Mouse (Mus musculus) CD4-positive, CD25-positive, alpha-beta regulatory T cell, adult 4 months (primary cell): ENCODE data around the gene Cep170b. TPM values are rescaled to one million over a fixed set of nuclear protein-coding genes. Genes with fewer than 3 reads are reported as not detected.

Experiments used
- ATAC-seq: one replicate; pipeline ENCODE4 v1.8.0; 2017
- polyA plus RNA-seq, 2 experiments: library from polyadenylated mRNA; unstranded; fragments of 100-300 nt; shearing (Covaris generic); gene quantifications; one replicate each; pipeline ENCODE4 v1.2.1; 2017

Gene Cep170b
- polyA plus RNA-seq, 2 experiments from 2014 or later: 2.4 to 4.9 TPM

- no peak for ATAC-seq
Observed at GRCm38 (mm10) chr12:112737081-112737480, 16.8 kb downstream of the Cep170b start.

DNA sequence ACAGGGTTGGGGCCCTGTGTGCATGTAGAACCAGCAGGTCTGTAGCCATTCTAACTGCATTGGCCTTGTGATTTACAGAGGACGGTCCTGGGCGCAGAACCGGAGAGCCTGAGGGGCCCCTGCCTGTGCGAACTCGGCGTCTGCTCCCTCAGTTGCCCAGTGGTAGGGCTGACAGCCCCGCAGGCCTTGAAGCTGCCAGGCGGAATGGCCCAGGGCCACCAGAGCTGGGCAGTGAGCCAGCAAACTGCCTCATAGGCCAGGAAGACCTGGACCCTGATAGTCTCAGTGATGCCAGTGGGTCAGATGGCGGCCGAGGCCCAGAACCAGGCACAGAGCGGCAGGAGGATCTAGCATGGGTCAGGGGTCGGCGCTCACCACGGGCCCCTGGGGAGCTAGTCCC lies 17.5 kb downstream of the Cep170b start:
- no peak for ATAC-seq

DNA sequence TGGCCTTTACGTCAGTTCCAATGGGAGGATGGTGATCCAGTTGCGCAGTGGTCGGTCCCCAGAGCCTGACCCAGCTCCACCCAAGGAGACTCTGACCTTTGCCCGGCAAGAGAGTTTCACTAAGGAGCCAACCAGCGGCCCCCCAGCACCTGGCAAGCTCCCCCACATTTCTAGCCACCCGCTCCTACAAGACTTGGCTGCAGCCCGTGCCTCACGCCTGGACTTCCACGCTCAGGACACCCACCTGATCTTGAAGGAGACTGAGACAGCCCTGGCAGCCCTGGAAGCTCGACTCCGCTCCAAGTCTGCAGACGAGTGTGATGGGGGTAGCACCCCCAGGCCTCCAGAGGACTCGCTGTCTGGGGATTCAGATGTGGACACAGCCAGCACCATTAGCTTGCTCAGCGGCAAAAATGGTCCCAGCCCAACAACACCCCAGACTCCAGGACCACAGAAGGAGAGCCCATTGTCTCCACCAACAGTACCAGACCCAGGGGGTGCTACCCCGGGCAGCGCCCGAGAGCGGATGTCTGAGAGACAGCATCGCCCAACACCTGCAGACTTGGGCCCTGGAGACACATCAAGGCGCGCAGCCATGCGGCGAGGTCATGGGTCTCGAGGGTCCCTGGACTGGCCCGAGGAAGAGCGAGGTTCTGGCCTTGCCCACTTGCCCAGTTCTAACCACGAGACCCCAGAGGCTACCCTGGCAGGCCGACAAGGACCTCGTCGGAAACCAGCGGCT lies 18.2 kb downstream of the Cep170b start:
- no peak for ATAC-seq

- ATAC-seq: no peak
Observed at GRCm38 (mm10) chr12:112739023-112739568, 18.8 kb downstream of the Cep170b start.

GRCm38 (mm10) chr12:112742768-112743167 lies 22.5 kb downstream of the Cep170b start:
- peak; percentile 35 for ATAC-seq

- ATAC-seq: peak; percentile 93
Observed at GRCm38 (mm10) chr12:112743168-112743975, 23.1 kb downstream of the Cep170b start.

DNA sequence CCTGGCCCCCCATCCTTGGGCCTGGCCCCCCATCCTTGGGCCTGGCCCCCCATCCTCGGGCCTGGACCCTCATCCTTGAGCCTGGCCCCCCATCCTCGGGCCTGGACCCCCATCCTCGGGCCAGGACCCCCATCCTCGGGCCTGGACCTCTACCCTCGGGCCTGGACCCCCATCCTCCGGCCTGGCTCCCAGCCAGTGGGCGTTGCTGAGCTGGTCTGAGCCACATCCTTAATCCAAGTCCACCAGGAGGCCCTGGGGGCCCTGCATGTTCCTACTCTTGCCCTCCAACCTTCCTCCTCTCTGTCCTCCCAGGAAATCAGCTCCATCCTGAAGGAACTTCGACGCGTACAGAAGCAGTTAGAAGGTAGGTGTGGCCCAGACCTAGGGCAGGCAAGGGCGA lies 24.0 kb downstream of the Cep170b start:
- ATAC-seq: no peak

DNA sequence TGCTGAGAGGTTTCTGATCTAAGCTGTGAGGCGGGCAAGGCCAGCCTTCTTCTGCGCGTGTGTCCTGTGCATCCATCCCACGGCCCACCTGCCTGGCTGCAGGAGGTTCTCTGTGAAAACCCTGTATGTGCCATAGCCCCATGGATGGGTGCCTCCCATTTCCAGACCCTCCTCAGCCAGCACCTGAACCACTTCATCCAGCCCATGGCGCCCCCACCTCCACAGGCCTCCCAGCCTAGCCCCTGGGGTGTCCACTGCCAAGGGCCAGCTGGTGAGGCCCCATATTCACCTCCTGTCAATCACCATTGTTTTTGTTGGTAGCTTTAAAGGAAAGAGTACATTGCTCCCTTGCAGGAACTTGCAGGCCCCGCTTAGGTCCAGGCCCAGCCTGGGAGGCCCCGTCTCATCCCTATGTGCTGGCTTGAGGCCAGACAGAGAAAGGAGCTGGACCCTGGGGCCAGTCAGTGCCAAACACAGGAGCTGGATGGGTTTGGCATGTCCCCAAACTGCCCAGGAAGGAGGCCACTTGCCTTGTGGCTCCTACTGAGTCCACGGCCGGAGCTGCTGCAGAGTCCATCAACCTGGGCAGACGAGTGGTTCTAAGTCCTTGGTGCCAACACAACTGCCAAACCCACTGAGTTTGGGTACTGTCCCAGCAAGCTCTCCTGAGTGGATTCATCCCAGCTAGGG lies 24.8 kb downstream of the Cep170b start:
- ATAC-seq: no peak

DNA sequence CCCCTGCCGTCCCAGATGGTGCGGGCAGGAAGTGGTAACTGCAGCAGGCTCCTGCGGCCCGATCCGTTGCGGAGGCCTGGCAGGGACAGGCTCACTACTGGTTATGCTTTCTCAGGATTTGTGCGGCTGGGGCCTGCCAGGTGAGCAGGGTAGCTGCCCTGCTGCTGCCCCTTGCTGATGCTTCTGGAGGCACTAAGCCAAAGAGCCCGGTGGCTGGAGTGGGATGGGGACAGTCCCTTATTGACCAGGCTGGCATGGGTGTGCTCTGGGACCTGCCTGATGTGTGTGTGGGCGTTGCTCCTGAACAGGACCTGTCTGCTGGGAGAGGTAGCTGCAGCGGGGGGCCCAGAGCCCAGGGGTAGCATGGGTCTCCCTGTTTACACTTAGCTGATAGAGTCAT lies 25.5 kb downstream of the Cep170b start:
- no peak for ATAC-seq

DNA sequence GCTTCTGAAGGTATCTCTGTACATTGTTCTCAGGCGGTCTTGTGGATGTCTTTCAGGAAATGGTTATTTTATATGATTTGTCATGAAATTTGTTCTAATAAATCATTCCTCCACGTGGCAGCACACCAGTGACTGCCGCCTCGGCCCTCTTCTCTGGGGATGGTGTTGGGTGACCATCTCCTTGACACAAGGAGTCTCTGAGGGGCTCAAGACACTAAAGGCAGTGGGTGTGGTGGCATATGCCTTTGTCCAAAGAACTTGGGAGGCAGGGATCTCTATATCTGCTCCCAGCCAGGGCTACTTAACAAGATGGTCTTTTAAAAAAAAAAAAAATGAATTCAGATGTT lies 26.2 kb downstream of the Cep170b start:
- ATAC-seq: no peak

- peak; percentile 44 for ATAC-seq
Observed at GRCm38 (mm10) chr12:112746808-112747605, 26.8 kb downstream of the Cep170b start.

DNA sequence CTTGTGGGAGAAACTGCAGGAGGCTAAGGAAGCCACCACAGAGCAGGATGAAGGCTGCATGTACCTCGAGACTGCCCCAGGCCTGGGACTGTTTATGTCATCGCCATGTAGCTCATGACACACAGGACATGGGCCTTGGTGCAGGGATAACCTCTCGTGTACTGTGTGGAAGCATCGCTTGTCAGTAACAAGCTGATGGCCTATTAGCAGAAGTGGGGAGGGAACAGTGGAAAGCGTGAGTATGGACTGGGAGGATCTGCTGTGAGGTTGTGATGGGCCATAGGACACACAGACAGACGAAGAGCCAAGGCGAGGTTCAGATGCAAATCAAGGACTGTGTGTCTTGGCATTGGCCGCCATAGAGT lies 27.3 kb downstream of the Cep170b start:
- ATAC-seq: no peak

DNA sequence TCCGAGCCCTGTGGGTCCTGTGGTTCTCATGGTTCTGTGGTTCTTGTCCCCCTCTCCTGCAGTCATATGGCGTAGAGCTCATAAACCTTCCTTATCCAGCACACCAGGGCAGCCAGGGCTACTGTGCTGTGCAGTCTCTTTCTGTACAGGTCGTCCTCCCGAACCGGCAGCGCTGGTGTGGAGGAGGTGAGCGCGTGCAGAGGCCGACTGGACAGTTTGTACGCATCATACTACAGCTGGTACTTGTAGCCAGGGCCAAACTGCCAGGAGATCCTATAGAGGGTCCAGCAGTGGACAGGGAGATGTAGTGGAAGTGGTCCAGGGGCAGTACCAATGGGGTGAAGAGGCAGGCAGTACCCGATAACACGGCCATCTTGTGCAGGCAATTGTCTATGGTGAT lies 30.7 kb downstream of the Cep170b start:
- ATAC-seq: no peak

- no peak for ATAC-seq
Observed at GRCm38 (mm10) chr12:112752399-112752798, 32.1 kb downstream of the Cep170b start.

DNA sequence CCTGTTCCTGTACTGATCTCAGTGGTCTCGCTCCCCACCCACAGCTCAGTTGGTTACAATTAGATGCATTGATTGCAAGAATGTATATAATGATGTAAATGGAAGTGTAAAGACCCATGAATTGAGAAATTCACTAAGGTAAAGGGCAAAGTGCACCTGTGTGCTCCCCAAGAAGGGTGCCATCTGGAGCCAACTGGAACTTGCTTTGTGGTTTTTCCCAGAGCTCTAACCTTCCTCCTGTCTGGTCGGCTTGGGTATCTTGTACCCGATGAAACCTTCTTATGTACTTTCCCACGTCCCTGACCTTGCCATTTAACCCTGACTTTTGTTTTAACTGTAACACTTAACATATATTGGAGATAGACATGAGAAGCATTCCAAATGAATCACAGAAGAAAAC lies 35.6 kb downstream of the Cep170b start:
- ATAC-seq: no peak

GRCm38 (mm10) chr12:112757896-112758295 lies 37.6 kb downstream of the Cep170b start:
- ATAC-seq: no peak

DNA sequence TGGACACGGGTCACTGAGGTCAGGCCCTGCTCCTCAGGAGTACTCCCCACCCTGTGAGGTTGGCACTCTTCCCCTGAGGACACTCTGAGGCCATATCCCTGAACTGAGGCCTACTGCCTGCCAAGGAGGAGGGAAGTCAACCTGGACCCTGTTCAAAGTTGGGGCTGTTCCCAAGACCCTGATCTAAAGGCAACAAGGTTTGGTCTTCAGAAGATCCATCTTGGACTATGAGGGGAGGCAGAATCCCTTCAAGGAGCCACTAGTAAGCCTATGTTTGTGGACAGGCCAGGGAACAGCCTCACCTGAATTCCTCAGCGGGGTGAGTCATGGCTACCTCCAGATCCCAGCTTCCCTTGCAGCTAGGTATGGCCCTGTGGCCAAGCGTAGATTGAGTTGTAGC lies 39.2 kb downstream of the Cep170b start:
- ATAC-seq: no peak

- no peak for ATAC-seq
Observed at GRCm38 (mm10) chr12:112760154-112760926, 40.1 kb downstream of the Cep170b start, which contains the start of gene Pld4. Pld4 (plus strand) TSS chr12:112760655.

DNA sequence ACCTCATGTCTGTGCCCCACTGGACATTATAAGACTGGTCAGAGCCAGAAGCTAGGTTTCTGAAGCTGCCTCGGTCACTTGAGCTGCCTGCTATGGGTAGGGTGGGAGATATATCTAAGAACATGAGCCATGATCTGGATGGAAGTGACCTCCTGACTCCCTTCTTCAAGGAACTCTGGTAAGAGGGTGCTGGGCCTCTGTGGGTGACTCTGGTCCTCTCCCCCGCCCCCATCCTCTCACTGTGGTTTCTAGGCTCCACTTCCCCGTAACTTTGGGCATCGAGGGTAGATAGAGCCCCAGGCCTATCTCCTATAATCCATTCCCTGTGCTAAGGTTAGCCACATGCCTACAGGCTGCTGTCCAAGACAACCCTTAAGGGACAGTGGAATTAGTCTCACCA lies 41.2 kb downstream of the Cep170b start:
- ATAC-seq: no peak

- ATAC-seq: no peak
Observed at GRCm38 (mm10) chr12:112762018-112762417, 41.8 kb downstream of the Cep170b start.

DNA sequence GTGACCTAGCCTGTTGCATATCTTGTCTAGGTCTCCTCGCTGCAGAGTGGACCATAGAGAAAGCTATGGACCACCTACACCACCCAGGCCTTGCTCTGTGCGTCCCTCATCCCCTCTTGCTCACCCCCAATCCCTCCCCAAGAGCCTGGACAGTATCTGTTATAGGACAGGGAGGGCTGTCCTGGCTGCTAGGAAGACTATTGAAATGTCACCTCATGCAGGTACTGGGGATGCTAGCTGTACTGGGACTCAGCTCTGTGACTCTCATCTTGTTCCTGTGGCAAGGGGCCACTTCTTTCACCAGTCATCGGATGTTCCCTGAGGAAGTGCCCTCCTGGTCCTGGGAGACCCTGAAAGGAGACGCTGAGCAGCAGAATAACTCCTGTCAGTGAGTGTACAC lies 42.9 kb downstream of the Cep170b start:
- ATAC-seq: no peak

GRCm38 (mm10) chr12:112764141-112764540 lies 43.9 kb downstream of the Cep170b start:
- ATAC-seq: no peak
